Mouse (Mus musculus) liver, embryonic 14.5 days (tissue): Measurements from ENCODE around the gene Chst14. TPM values are rescaled to one million over a fixed set of nuclear protein-coding genes. Genes with fewer than 3 reads are reported as not detected.
A peak's percentile ranks its signal among the peaks of the same experiment; 100 is the strongest.

Source experiments
- ATAC-seq: fragments of 200-750 bp; cut with Nextera tagmentation; 2 replicates; pipeline ENCODE4 v1.8.0; 2017; ENCODE audit warnings: moderate number of reproducible peaks, mild to moderate bottlenecking, moderate library complexity; ENCODE audit not compliant: insufficient read depth
- DNase-seq, 3 experiments: peaks; one replicate each; pipeline ENCODE4 v3.0.0-alpha.2; 2012 to 2013; ENCODE audit warnings: low read depth in 3 of 3, low spot score in 3 of 3
- H3K27ac ChIP-seq: fragments of 300-500 bp; sonication (generic); 2 replicates; pipeline ENCODE4 v1.5.1; 2014; ENCODE audit warnings: moderate library complexity, mild to moderate bottlenecking, control low read depth, inconsistent platforms
- H3K27me3 ChIP-seq: fragments of 300-500 bp; sonication (generic); 2 replicates; pipeline ENCODE4 v1.6.1; 2014; ENCODE audit warnings: mild to moderate bottlenecking, low read length, moderate library complexity; ENCODE audit not compliant: control insufficient read depth, insufficient read depth
- H3K36me3 ChIP-seq: fragments of 300-500 bp; sonication (generic); replicated peaks from 2 replicates; pipeline ENCODE4 v1.6.1; 2014; ENCODE audit warnings: low read depth; ENCODE audit not compliant: control insufficient read depth, insufficient read depth
- H3K4me1 ChIP-seq, 2 experiments: fragments of 200-500 bp in 1 of 2; fragments of 300-500 bp in 1 of 2; sonication (generic) in 1 of 2; replicated peaks; 2 replicates each; pipeline ENCODE4 v1.6.1; 2012 to 2014; ENCODE audit warnings: antibody characterized with exemption in 1 of 2, inconsistent platforms in 1 of 2, low read length in 1 of 2; ENCODE audit not compliant: control insufficient read depth in 2 of 2, insufficient read depth in 2 of 2
- H3K4me2 ChIP-seq: fragments of 300-500 bp; sonication (generic); 2 replicates; pipeline ENCODE4 v1.6.1; 2014; ENCODE audit warnings: low read depth, mild to moderate bottlenecking, control low read depth, moderate library complexity
- H3K4me3 ChIP-seq, 2 experiments: fragments of 200-500 bp in 1 of 2; fragments of 300-500 bp in 1 of 2; sonication (generic) in 1 of 2; 2 replicates each; pipeline ENCODE4 v1.5.1; 2012 to 2014; ENCODE audit warnings: low read depth in 2 of 2, low read length in 2 of 2, mild to moderate bottlenecking in 2 of 2, control low read depth in 1 of 2, inconsistent platforms in 1 of 2, moderate library complexity in 1 of 2; ENCODE audit not compliant: insufficient read depth in 1 of 2
- H3K9ac ChIP-seq: fragments of 300-500 bp; sonication (generic); replicated peaks from 2 replicates; pipeline ENCODE4 v1.6.1; 2014; ENCODE audit warnings: mild to moderate bottlenecking, control low read depth, moderate library complexity
- H3K9me3 ChIP-seq: fragments of 300-500 bp; sonication (generic); 2 replicates; pipeline ENCODE4 v1.6.1; 2016; ENCODE audit warnings: low read length, mixed read lengths; ENCODE audit not compliant: control insufficient read depth
- CTCF ChIP-seq: IDR thresholded peaks from 2 replicates; pipeline ENCODE4 v1.5.1; 2016; ENCODE audit warnings: antibody characterized with exemption, low read depth, control low read depth
- EP300 ChIP-seq: IDR thresholded peaks from 2 replicates; pipeline ENCODE4 v1.6.1; 2016; ENCODE audit warnings: antibody characterized with exemption, low read depth
- WGBS: fragments of 180-500 bp; shearing (Covaris S2); extraction: QIAGEN DNeasy Blood & Tissue Kit; methylation state at CpG from one replicate; pipeline ENCODE4 v1.1.7; 2014; ENCODE audit not compliant: insufficient replicate concordance; 5-methylcytosine and 5-hydroxymethylcytosine counted together
- polyA plus RNA-seq, 2 experiments: library from polyadenylated mRNA; depleted of rRNA in 1 of 2; stranded (reverse) in 1 of 2; unstranded in 1 of 2; fragments of >200 nt; fragmentation: Nextera tagmentation in 1 of 2; extraction: Ambion mirVana in 1 of 2; gene quantifications; 2 replicates each; pipeline versions ENCODE4 v1.2.1 to v1.2.3; 2012 to 2014

Chst14 gene
- polyA plus RNA-seq, 2 experiments: 3.7 to 4.2 TPM

- peak overlapping the region; percentile 94 for H3K27ac ChIP-seq
- ATAC-seq: peak; percentile 92
- H3K4me2 ChIP-seq: peak overlapping the region; percentile 76
- H3K27me3 ChIP-seq: peaks cover 7% of the 10 kb centered on the region
- DNase-seq: peak; percentile 67 to 75 (median 71)
- H3K4me1 ChIP-seq: peaks cover 20 to 26% of the 10 kb centered on the region in 2 experiments
- H3K9me3 ChIP-seq: no peaks in the 10 kb centered on the region
- TF ChIP-seq CTCF: no peak
- TF ChIP-seq EP300: peak; percentile 80
- H3K36me3 ChIP-seq: no peaks in the 10 kb centered on the region
- peak overlapping the region; percentile 76 for H3K9ac ChIP-seq
- H3K4me3 ChIP-seq: peak overlapping the region; percentile 34 to 59
- 5% methylated on average over 14 of the region's 14 CpGs for WGBS
Observed at GRCm38 (mm10) chr2:118887845-118888548, 38.3 kb upstream of the Chst14 start.

GRCm38 (mm10) chr2:118891173-118891572 is 35.1 kb upstream of the Chst14 start:
- no peaks in the 10 kb centered on the region for H3K9me3 ChIP-seq
- no peak overlapping the region for H3K9ac ChIP-seq
- ATAC-seq (no peak), DNase-seq (no peak)
- no peak overlapping the region for H3K27ac ChIP-seq
- H3K4me1 ChIP-seq: peaks cover 19 to 25% of the 10 kb centered on the region in 2 experiments
- TF ChIP-seq EP300 (no peak), CTCF (no peak)
- 82% methylated on average over 4 of the region's 4 CpGs for WGBS
- H3K36me3 ChIP-seq: no peaks in the 10 kb centered on the region
- H3K27me3 ChIP-seq: peaks cover 28% of the 10 kb centered on the region
- no peak overlapping the region for H3K4me2 ChIP-seq
- no peak overlapping the region for H3K4me3 ChIP-seq

- Histone ChIP-seq H3K36me3 (no peaks in the 10 kb centered on the region), H3K4me1 (peaks cover 0 to 12% of the 10 kb centered on the region in 2 experiments; a peak in 3 of 4 replicates), H3K4me3 (peak overlapping the region; percentile 31 to 33), H3K9ac (no peak overlapping the region), H3K27me3 (peaks cover 73% of the 10 kb centered on the region), H3K9me3 (no peaks in the 10 kb centered on the region), H3K27ac (no peak overlapping the region), H3K4me2 (peak overlapping the region; percentile 49)
- TF ChIP-seq EP300 (no peak), CTCF (no peak)
- DNase-seq (no peak), ATAC-seq (no peak)
- 3% methylated on average over 38 of the region's 38 CpGs for WGBS
Observed at GRCm38 (mm10) chr2:118895990-118896913, 30.0 kb upstream of the Chst14 start.

GRCm38 (mm10) chr2:118896914-118897291 is 29.4 kb upstream of the Chst14 start:
- no peak for TF ChIP-seq CTCF
- no peak for TF ChIP-seq EP300
- WGBS: 2% methylated on average over 13 of the region's 13 CpGs
- H3K9ac ChIP-seq: no peak overlapping the region

GRCm38 (mm10) chr2:118897392-118897791 is 28.9 kb upstream of the Chst14 start:
- Histone ChIP-seq H3K9ac (no peak overlapping the region), H3K27me3 (peaks cover 66% of the 10 kb centered on the region), H3K4me2 (no peak overlapping the region), H3K9me3 (no peaks in the 10 kb centered on the region), H3K4me1 (peaks cover 0 to 12% of the 10 kb centered on the region in 2 experiments; a peak in 3 of 4 replicates), H3K27ac (no peak overlapping the region), H3K36me3 (no peaks in the 10 kb centered on the region), H3K4me3 (no peak overlapping the region)
- ATAC-seq (no peak), DNase-seq (no peak)
- TF ChIP-seq EP300: no peak
- no peak for TF ChIP-seq CTCF
- 5% methylated on average over 7 of the region's 7 CpGs for WGBS

More at GRCm38 (mm10) chr2:118896914-118897291, 29.4 kb upstream of the Chst14 start:
- H3K4me2 ChIP-seq: peak overlapping the region; percentile 49
- ATAC-seq (no peak), DNase-seq (no peak)
- H3K27ac ChIP-seq: no peak overlapping the region
- H3K27me3 ChIP-seq: peaks cover 69% of the 10 kb centered on the region
- H3K9me3 ChIP-seq: no peaks in the 10 kb centered on the region
- no peaks in the 10 kb centered on the region for H3K36me3 ChIP-seq
- H3K4me3 ChIP-seq: peak overlapping the region; percentile 31 to 33
- peaks cover 0 to 12% of the 10 kb centered on the region in 2 experiments; a peak in 3 of 4 replicates for H3K4me1 ChIP-seq
